8 mouse cellular contexts compared by ENCODE assay signal in the genomic region with DNA sequence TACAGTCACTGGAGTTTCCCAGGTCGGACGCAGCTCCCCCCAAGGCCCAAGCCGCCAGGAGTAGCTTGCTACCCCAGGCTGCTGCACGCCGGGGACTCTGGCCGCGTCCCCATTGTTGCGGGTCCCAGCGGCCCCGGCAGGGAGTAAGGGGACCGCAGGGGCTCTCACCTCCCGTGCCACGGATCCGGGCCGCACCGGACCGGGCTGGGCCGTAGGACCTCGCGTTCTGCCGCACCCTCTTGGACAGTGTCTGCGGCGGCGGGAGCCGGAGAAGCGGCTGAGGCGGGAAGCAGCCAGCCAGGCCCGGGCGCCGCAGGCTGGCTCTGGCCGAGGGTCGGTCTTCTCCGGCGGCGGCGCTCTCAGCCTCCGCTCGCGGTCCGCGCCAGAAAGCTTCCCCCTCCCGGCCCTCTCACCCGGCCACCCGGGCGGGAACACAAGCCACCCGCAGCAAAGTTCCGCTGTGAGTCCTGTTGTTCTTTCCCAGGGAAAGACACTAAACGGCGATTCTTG. TPM values are rescaled to one million over a fixed set of nuclear protein-coding genes. Genes with fewer than 3 reads are reported as not detected.
DNase-seq lines count a peak whose midpoint lies in the region; ATAC-seq and TF ChIP-seq lines count a peak whose summit lies in the region.

A gene (minus strand): TSS at position 383 of the 510 bp plus-strand sequence.

- in situ Hi-C loops in ES-E14 (cut with MboI; ENCODE audit: low sequenced_read_pairs in 2 of 2, unreplicated experiment in 2 of 2): no loop called here

- no peaks in the 10 kb centered on the region for H3K27me3 ChIP-seq in forebrain, embryonic 15.5 days
- no peaks in the 10 kb centered on the region for H3K27me3 ChIP-seq in liver, postnatal 0 days (ENCODE audit: insufficient read depth, low read length)
- 0 out of 2 replicates have a peak, but pooled peaks cover 4% of the 10 kb centered on the region for H3K27me3 ChIP-seq in neural tube, embryonic 13.5 days

- H3K4me3 ChIP-seq in ES-E14 (ENCODE audit: insufficient read depth in 1 of 2, low read depth in 1 of 2, low read length in 2 of 2, poor library complexity in 1 of 2, severe bottlenecking in 1 of 2): peak within 1 kb of the TSS; percentile 85 to 87
- H3K4me3 ChIP-seq in forebrain, embryonic 15.5 days: peak within 1 kb of the TSS; percentile 79
- H3K4me3 ChIP-seq in liver, postnatal 0 days (ENCODE audit: low read depth, low read length): peak within 1 kb of the TSS; percentile 94
- peak within 1 kb of the TSS; percentile 98 for H3K4me3 ChIP-seq in neural tube, embryonic 13.5 days

- peaks cover 2% of the 10 kb centered on the region in 2 experiments; a peak in 2 of 4 replicates for H3K4me1 ChIP-seq in ES-E14 (ENCODE audit: control insufficient read depth in 2 of 2, insufficient read depth in 2 of 2, low read length in 2 of 2, poor library complexity in 1 of 2)
- H3K4me1 ChIP-seq in forebrain, embryonic 15.5 days: peaks cover 20% of the 10 kb centered on the region
- peaks cover 12% of the 10 kb centered on the region for H3K4me1 ChIP-seq in liver, postnatal 0 days (ENCODE audit: insufficient read depth)
- H3K4me1 ChIP-seq in neural tube, embryonic 13.5 days (replicated peaks): peaks cover 23% of the 10 kb centered on the region

- no peaks in the 10 kb centered on the region for H3K36me3 ChIP-seq in ES-E14 (ENCODE audit: control insufficient read depth, insufficient read depth, low read length, poor library complexity, severe bottlenecking)
- H3K36me3 ChIP-seq in forebrain, embryonic 15.5 days: no peaks in the 10 kb centered on the region
- no peaks in the 10 kb centered on the region for H3K36me3 ChIP-seq in liver, postnatal 0 days (replicated peaks; ENCODE audit: insufficient read depth, low read length)
- H3K36me3 ChIP-seq in neural tube, embryonic 13.5 days: no peaks in the 10 kb centered on the region

- peak within 1 kb of the TSS; percentile 82 for H3K9ac ChIP-seq in ES-E14 (ENCODE audit: insufficient read depth, low read depth, low read length, poor library complexity, severe bottlenecking)
- peak within 1 kb of the TSS; percentile 92 for H3K9ac ChIP-seq in forebrain, embryonic 15.5 days (replicated peaks)
- peak within 1 kb of the TSS; percentile 96 for H3K9ac ChIP-seq in liver, postnatal 0 days (replicated peaks)
- H3K9ac ChIP-seq in neural tube, embryonic 13.5 days: peak within 1 kb of the TSS; percentile 99

- H3K27ac ChIP-seq in ES-E14 (ENCODE audit: insufficient read depth, low read depth, low read length, poor library complexity, severe bottlenecking): peak within 1 kb of the TSS; percentile 1; the same call in 1 of the 2 replicates
- peak within 1 kb of the TSS; percentile 84 for H3K27ac ChIP-seq in forebrain, embryonic 15.5 days (replicated peaks)
- peak within 1 kb of the TSS; percentile 87 for H3K27ac ChIP-seq in liver, postnatal 0 days (ENCODE audit: low read depth)
- peak within 1 kb of the TSS; percentile 91 for H3K27ac ChIP-seq in neural tube, embryonic 13.5 days (replicated peaks)

- WGBS in forebrain, embryonic 15.5 days: under 1% methylated on average over 49 of the region's 49 CpGs
- WGBS in liver, postnatal 0 days (ENCODE audit: insufficient replicate concordance): under 1% methylated on average over 40 of the region's 49 CpGs
- WGBS in neural tube, embryonic 13.5 days: under 1% methylated on average over 49 of the region's 49 CpGs

- intact Hi-C loops in heart, postnatal 14 days (cut with DNase I): no loop called here

- TF ChIP-seq CTCF in liver, postnatal 0 days (IDR thresholded peaks at IDR 0.05; ENCODE audit: low read depth): no peak

- no peaks in the 10 kb centered on the region for H3K9me3 ChIP-seq in ES-E14 (ENCODE audit: control insufficient read depth, insufficient read depth, low read depth, low read length)
- no peaks in the 10 kb centered on the region for H3K9me3 ChIP-seq in forebrain, embryonic 15.5 days
- H3K9me3 ChIP-seq in liver, postnatal 0 days (ENCODE audit: low read length): no peaks in the 10 kb centered on the region
- no peaks in the 10 kb centered on the region for H3K9me3 ChIP-seq in neural tube, embryonic 13.5 days

- ATAC-seq in forebrain, embryonic 15.5 days (replicated peaks): peak; percentile 96
- ATAC-seq in liver, postnatal 0 days: peak; percentile 87
- ATAC-seq in neural tube, embryonic 13.5 days (ENCODE audit: low read depth): peak; percentile 89

- TF ChIP-seq EP300 in liver, postnatal 0 days (IDR thresholded peaks at IDR 0.05; ENCODE audit: low read depth): no peak

- peak within 1 kb of the TSS; percentile 73 for H3K4me2 ChIP-seq in forebrain, embryonic 15.5 days (replicated peaks)
- H3K4me2 ChIP-seq in liver, postnatal 0 days (ENCODE audit: low read depth, low read length): peak within 1 kb of the TSS; percentile 83
- H3K4me2 ChIP-seq in neural tube, embryonic 13.5 days: peak within 1 kb of the TSS; percentile 81

- DNase-seq in ES-E14 (ENCODE audit: low read depth, low spot score): peak; percentile 59
- peak; percentile 82 for DNase-seq in cerebellum, adult 11-12 months
- peak; percentile 91 to 93 for DNase-seq in heart, postnatal 14 days
- peak; percentile 81 for DNase-seq in layer of hippocampus, adult 11-12 months (ENCODE audit: low spot score)
- peak; percentile 90 for DNase-seq in liver, postnatal 0 days
- peak; percentile 60 for DNase-seq in telencephalon, adult 2 months (ENCODE audit: low read depth, low spot score)

TF ChIP-seq in ES-E14, 5 proteins besides CTCF, POLR2A, EP300 and RAD21:
- TF ChIP-seq HCFC1 (IDR thresholded peaks at IDR 0.05; ENCODE audit: borderline replicate concordance, insufficient read depth, low read length) (peak; percentile 85), ZNF384 (IDR thresholded peaks at IDR 0.05; ENCODE audit: low read depth, low read length) (no peak)

RNA-seq across cellular contexts. Expression of the gene that starts here (rescaled TPM):
- 20.5 and 21.4 TPM in 2 replicates for total RNA-seq in ES-E14 (2012; rRNA removed)
- polyA plus RNA-seq in forebrain, embryonic 15.5 days (2015; fragmentation: Nextera tagmentation; extraction: Ambion mirVana): 8.0 and 8.3 TPM in 2 replicates
- total RNA-seq in heart, postnatal 14 days (2021): 10 to 100 TPM; 11.7 to 11.8 TPM
- 1.2 and 1.7 TPM in 2 replicates for polyA plus RNA-seq in liver, postnatal 0 days (2015; fragmentation: Nextera tagmentation; extraction: Ambion mirVana)
- polyA plus RNA-seq in neural tube, embryonic 13.5 days (2015; fragmentation: Nextera tagmentation; extraction: Ambion mirVana): 6.2 and 7.2 TPM in 2 replicates

Comparison
In these comparisons a context has a peak if more than half of its experiments do, and no peak if none do; other contexts are left out.
1. Peak in every context shown above with its lines: DNase-seq, ATAC-seq, H3K4me3 ChIP-seq and H3K27ac ChIP-seq.
2. H3K27ac ChIP-seq: peak in every context shown above with its lines; median percentile 91 in neural tube, embryonic 13.5 days; 87 in liver, postnatal 0 days; 84 in forebrain, embryonic 15.5 days; 1 in ES-E14.